Mouse (Mus musculus) heart, postnatal 0 days (tissue): ENCODE results near the gene Myo9b.

Experiments
- CTCF ChIP-seq: IDR thresholded peaks from 2 replicates; pipeline ENCODE4 v1.5.1; 2016; ENCODE audit warnings: antibody characterized with exemption, control low read depth, low read depth
- EP300 ChIP-seq: IDR thresholded peaks from 2 replicates; pipeline ENCODE4 v1.6.1; 2016; ENCODE audit warnings: antibody characterized with exemption, low read depth

GRCm38 (mm10) chr8:71370711-71371235, 98.3 kb downstream of the Myo9b start:
- no peak for TF ChIP-seq CTCF
- no peak for TF ChIP-seq EP300
